Mouse (Mus musculus) liver, embryonic 14.5 days (tissue): ENCODE data around the gene Lep. TPM values are rescaled to one million over a fixed set of nuclear protein-coding genes. Genes with fewer than 3 reads are reported as not detected.

Experiments
- ATAC-seq: fragments of 200-750 bp; cut with Nextera tagmentation; 2 replicates; pipeline ENCODE4 v1.8.0; 2017; ENCODE audit warnings: moderate number of reproducible peaks, mild to moderate bottlenecking, moderate library complexity; ENCODE audit not compliant: insufficient read depth
- DNase-seq, 3 experiments: peaks; one replicate each; pipeline ENCODE4 v3.0.0-alpha.2; 2012 to 2013; ENCODE audit warnings: low read depth in 3 of 3, low spot score in 3 of 3
- H3K27ac ChIP-seq: fragments of 300-500 bp; sonication (generic); 2 replicates; pipeline ENCODE4 v1.5.1; 2014; ENCODE audit warnings: moderate library complexity, mild to moderate bottlenecking, control low read depth, inconsistent platforms
- H3K27me3 ChIP-seq: fragments of 300-500 bp; sonication (generic); 2 replicates; pipeline ENCODE4 v1.6.1; 2014; ENCODE audit warnings: mild to moderate bottlenecking, low read length, moderate library complexity; ENCODE audit not compliant: control insufficient read depth, insufficient read depth
- H3K36me3 ChIP-seq: fragments of 300-500 bp; sonication (generic); replicated peaks from 2 replicates; pipeline ENCODE4 v1.6.1; 2014; ENCODE audit warnings: low read depth; ENCODE audit not compliant: control insufficient read depth, insufficient read depth
- H3K4me1 ChIP-seq, 2 experiments: fragments of 200-500 bp in 1 of 2; fragments of 300-500 bp in 1 of 2; sonication (generic) in 1 of 2; replicated peaks; 2 replicates each; pipeline ENCODE4 v1.6.1; 2012 to 2014; ENCODE audit warnings: antibody characterized with exemption in 1 of 2, inconsistent platforms in 1 of 2, low read length in 1 of 2; ENCODE audit not compliant: control insufficient read depth in 2 of 2, insufficient read depth in 2 of 2
- H3K4me2 ChIP-seq: fragments of 300-500 bp; sonication (generic); 2 replicates; pipeline ENCODE4 v1.6.1; 2014; ENCODE audit warnings: low read depth, mild to moderate bottlenecking, control low read depth, moderate library complexity
- H3K4me3 ChIP-seq, 2 experiments: fragments of 200-500 bp in 1 of 2; fragments of 300-500 bp in 1 of 2; sonication (generic) in 1 of 2; 2 replicates each; pipeline ENCODE4 v1.5.1; 2012 to 2014; ENCODE audit warnings: low read depth in 2 of 2, low read length in 2 of 2, mild to moderate bottlenecking in 2 of 2, control low read depth in 1 of 2, inconsistent platforms in 1 of 2, moderate library complexity in 1 of 2; ENCODE audit not compliant: insufficient read depth in 1 of 2
- H3K9ac ChIP-seq: fragments of 300-500 bp; sonication (generic); replicated peaks from 2 replicates; pipeline ENCODE4 v1.6.1; 2014; ENCODE audit warnings: mild to moderate bottlenecking, control low read depth, moderate library complexity
- H3K9me3 ChIP-seq: fragments of 300-500 bp; sonication (generic); 2 replicates; pipeline ENCODE4 v1.6.1; 2016; ENCODE audit warnings: low read length, mixed read lengths; ENCODE audit not compliant: control insufficient read depth
- CTCF ChIP-seq: IDR thresholded peaks from 2 replicates; pipeline ENCODE4 v1.5.1; 2016; ENCODE audit warnings: antibody characterized with exemption, low read depth, control low read depth
- EP300 ChIP-seq: IDR thresholded peaks from 2 replicates; pipeline ENCODE4 v1.6.1; 2016; ENCODE audit warnings: antibody characterized with exemption, low read depth
- WGBS: fragments of 180-500 bp; shearing (Covaris S2); extraction: QIAGEN DNeasy Blood & Tissue Kit; methylation state at CpG from one replicate; pipeline ENCODE4 v1.1.7; 2014; ENCODE audit not compliant: insufficient replicate concordance; 5-methylcytosine and 5-hydroxymethylcytosine counted together
- polyA plus RNA-seq, 2 experiments: library from polyadenylated mRNA; depleted of rRNA in 1 of 2; stranded (reverse) in 1 of 2; unstranded in 1 of 2; fragments of >200 nt; fragmentation: Nextera tagmentation in 1 of 2; extraction: Ambion mirVana in 1 of 2; gene quantifications; 2 replicates each; pipeline versions ENCODE4 v1.2.1 to v1.2.3; 2012 to 2014

The Lep gene
- polyA plus RNA-seq, 2 experiments: not detected

DNA sequence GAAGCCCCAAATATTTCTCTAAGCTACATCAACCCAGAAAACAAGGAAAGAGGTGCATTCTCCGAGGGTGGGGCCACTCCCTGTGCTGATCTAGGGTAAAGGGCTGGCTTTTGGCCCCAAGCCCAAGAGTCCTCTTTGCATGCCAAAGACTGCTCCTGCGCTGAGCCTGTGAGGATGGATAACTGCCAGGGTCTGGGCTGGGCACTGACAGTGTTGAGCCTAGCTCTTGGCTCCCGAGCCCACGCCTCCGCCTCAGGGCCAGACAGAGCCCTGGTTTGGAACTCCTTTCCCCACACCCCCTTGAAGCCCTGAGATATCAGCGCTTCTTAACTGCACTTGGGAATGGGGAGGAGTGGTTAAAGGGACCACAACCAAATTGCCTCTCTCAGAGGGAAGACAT is 28.8 kb upstream of the Lep start:
- Histone ChIP-seq H3K4me2 (no peak overlapping the region), H3K27ac (no peak overlapping the region), H3K9me3 (no peaks in the 10 kb centered on the region), H3K27me3 (no peaks in the 10 kb centered on the region), H3K4me1 (no peaks in the 10 kb centered on the region), H3K4me3 (no peak overlapping the region), H3K9ac (no peak overlapping the region), H3K36me3 (no peaks in the 10 kb centered on the region)
- DNase-seq (no peak), ATAC-seq (no peak)
- TF ChIP-seq EP300: no peak
- TF ChIP-seq CTCF: no peak
- WGBS: 58% methylated on average over 6 of the region's 6 CpGs

DNA sequence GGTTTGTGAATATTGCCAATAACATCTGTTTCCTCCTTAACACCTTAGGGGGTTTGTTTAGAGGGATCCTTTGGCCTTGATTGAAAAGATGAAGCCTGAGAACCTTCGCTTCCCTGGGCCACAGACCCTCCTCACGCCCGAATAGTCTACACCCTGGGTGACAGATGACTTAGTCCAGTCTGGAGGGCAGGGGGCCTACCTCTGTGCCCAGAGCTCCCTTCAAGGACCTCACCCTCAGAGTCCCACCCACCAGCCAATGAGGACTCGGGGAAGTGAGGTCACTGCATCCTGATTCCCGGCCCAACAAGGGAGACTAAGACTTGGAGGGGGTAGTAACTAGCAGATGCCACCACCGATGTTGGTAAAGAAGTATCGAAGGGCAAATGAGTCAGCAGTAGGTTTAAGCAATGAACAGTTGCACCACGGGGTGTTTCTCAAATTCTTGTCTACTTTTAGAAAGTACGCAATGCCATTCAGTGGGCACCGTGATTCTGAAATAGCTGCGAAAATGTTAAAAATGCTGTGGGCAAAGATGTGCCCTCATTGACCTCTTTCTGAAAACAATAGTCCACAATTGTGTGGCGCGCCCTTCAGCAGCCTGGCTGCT is 28.2 kb upstream of the Lep start:
- H3K27ac ChIP-seq: no peak overlapping the region
- H3K9me3 ChIP-seq: no peaks in the 10 kb centered on the region
- no peaks in the 10 kb centered on the region for H3K27me3 ChIP-seq
- H3K4me2 ChIP-seq: no peak overlapping the region
- DNase-seq (no peak), ATAC-seq (no peak)
- H3K9ac ChIP-seq: no peak overlapping the region
- no peaks in the 10 kb centered on the region for H3K36me3 ChIP-seq
- no peak for TF ChIP-seq CTCF
- TF ChIP-seq EP300: no peak
- no peaks in the 10 kb centered on the region for H3K4me1 ChIP-seq
- WGBS: 73% methylated on average over 13 of the region's 13 CpGs
- no peak overlapping the region for H3K4me3 ChIP-seq

DNA sequence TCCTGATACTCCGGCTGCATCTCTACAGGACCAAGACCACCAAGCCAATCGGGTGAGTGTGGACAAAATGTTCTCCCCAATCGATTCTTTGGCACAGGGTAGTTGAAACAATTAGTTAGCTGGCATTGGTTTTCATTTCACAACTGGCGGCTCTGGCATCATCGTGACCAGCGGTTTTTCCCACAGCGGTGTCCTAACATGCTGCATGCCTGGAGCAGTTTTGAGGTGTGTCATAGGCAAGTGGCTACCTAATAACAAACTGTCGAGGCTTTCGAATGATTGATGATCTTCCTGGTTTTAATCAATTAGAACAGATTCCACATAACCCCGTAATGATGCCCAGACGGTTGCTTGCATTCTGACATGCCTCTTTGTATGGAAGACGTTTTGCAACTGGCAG is 27.6 kb upstream of the Lep start:
- DNase-seq (no peak), ATAC-seq (no peak)
- 73% methylated on average over 12 of the region's 12 CpGs for whole genome bisulfite sequencing
- no peak for TF ChIP-seq EP300
- no peak overlapping the region for H3K27ac ChIP-seq
- no peaks in the 10 kb centered on the region for H3K9me3 ChIP-seq
- no peaks in the 10 kb centered on the region for H3K27me3 ChIP-seq
- H3K4me3 ChIP-seq: no peak overlapping the region
- H3K4me1 ChIP-seq: no peaks in the 10 kb centered on the region
- no peak overlapping the region for H3K9ac ChIP-seq
- no peaks in the 10 kb centered on the region for H3K36me3 ChIP-seq
- no peak overlapping the region for H3K4me2 ChIP-seq

DNA sequence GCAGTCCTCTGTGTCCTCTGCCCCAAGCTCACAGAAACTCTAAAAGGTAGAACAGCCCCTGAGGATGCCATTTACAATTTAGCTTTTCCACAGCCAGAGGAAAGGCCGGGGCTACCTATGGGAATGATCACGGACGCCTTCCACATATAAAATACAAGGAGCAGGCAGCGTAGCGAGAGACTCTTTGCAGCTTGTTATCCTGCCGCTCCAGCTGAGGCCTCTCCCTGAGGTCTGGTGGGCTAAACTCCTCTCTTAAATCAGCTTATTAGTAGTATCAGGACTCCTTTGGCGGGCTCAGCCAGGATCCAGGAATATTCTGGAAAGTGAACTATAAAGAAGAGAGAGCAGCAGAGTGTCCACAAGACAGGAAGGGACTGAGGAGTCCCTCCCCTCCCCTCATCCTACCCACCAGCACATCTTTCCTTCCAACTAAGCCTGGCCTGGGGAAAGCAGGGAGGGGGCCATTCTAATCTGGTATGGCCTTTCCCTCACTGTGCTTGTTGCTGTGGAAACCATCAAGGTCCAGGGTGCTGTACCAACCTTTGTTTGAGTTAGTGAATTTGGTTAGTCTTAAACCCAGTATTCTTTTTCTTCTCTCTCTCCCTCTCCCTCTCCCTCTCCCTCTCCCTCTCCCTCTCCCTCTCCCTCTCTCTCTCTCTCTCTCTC is 25.9 kb upstream of the Lep start:
- Histone ChIP-seq H3K36me3 (no peaks in the 10 kb centered on the region), H3K4me2 (no peak overlapping the region), H3K4me1 (no peaks in the 10 kb centered on the region), H3K27me3 (no peaks in the 10 kb centered on the region), H3K9me3 (no peaks in the 10 kb centered on the region), H3K9ac (no peak overlapping the region), H3K27ac (no peak overlapping the region), H3K4me3 (no peak overlapping the region)
- no peak for DNase-seq
- ATAC-seq: no peak
- TF ChIP-seq EP300 (no peak), CTCF (no peak)
- 69% methylated on average over 7 of the region's 7 CpGs for WGBS

DNA sequence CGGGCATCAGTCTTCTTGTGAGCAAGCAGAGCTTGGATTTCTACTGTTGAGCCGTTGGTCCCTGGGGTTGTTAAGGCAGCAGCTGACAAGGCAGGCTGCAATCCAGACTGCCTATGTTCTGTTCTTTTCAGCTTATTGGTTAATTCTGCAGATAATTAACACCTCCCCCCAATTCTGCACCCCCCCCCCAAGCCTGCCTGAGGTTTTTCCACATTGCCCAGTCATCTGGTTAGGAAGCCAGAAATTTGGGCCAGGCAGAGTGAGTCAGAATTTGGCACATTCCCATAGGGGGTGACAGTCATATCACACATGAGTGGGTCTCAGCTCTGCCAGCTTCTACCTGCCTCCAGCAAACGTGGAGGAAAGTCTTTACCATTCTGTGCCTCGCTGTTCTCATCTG is 23.3 kb upstream of the Lep start:
- ATAC-seq (no peak), DNase-seq (no peak)
- no peaks in the 10 kb centered on the region for H3K27me3 ChIP-seq
- no peak overlapping the region for H3K9ac ChIP-seq
- TF ChIP-seq EP300 (no peak), CTCF (no peak)
- 29% methylated on average over 4 of the region's 4 CpGs for WGBS
- H3K4me2 ChIP-seq: no peak overlapping the region
- no peaks in the 10 kb centered on the region for H3K4me1 ChIP-seq
- H3K4me3 ChIP-seq: no peak overlapping the region
- no peaks in the 10 kb centered on the region for H3K36me3 ChIP-seq
- H3K9me3 ChIP-seq: no peaks in the 10 kb centered on the region
- H3K27ac ChIP-seq: no peak overlapping the region
